Mouse (Mus musculus): ENCODE data around the gene Magi2. TPM values are rescaled to one million over a fixed set of nuclear protein-coding genes. Genes with fewer than 3 reads are reported as not detected.
"Not testable (repeated sequence)": the region's sequence is repeated elsewhere in the genome, so short reads cannot be mapped to it uniquely, and the experiment has no call there.

Gene Magi2
- total RNA-seq, 2 experiments from 2014 or later: 98.1 to 102 TPM

DNA sequence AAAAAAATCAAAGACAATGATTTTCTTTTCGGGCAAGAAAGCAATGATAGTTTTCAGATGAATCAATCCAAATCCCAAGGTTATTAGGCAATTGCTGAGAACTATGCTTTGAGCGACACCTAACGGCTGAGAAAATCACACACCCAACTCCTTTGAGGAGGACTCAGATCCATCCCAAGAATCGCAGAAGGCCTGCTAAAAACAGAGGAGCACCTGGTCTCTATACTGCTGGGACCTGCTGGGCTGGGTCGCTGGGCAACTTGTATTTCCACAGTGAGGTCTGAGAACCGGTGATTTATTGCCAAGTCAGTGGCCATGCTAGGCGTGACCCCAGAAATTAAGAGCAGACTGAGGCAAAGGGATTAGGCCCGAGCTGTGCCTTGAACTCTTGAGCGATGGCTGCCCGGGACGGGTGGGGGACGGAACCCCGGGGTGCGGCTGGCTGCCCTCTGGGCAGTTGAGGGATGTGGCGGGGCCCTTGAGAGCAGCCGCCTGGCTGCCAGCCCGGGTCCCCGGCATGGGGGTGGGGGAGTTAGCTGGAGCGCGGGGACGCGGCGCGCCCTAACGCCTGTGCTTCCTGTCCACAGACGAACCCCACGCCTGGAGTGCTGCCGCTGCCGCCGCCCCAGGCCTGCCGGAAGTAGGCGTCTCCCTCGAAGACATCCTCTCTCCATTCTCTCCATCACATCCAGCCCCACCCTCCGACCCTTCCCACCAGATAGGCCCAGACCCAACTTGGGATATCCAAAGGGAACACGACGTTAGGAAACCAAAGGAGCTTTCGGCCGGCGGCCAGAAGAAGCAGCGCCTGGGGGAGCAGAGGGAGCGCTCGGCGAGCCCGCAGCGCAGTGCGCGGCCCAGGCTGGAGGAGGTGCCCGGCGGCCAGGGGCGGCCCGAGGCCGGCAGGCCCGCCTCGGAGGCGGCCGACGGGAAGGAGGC, 1474.9 kb downstream of the Magi2 start:
- intact Hi-C loops (cut with DNase I): no loop called here

GRCm38 (mm10) chr5:20702480-20703303, 1475.9 kb downstream of the Magi2 start:
- intact Hi-C loops (cut with DNase I): no loop called here

More for the DNA sequence above, 1474.9 kb downstream of the Magi2 start:
- DNase-seq (ENCODE audit: low spot score in 2 of 2): peak; percentile 87 to 88

GRCm38 (mm10) chr5:20703304-20703700, 1476.5 kb downstream of the Magi2 start:
- no peak for DNase-seq (ENCODE audit: low spot score in 2 of 2)
- intact Hi-C loops (cut with DNase I): no loop called here

More at GRCm38 (mm10) chr5:20702480-20703303, 1475.9 kb downstream of the Magi2 start:
- DNase-seq (ENCODE audit: low spot score in 2 of 2): peak; percentile 50 to 66

GRCm38 (mm10) chr5:20703971-20704575, 1477.2 kb downstream of the Magi2 start:
- no peak for DNase-seq (ENCODE audit: low spot score in 2 of 2)
- intact Hi-C loops (cut with DNase I): no loop called here

DNA sequence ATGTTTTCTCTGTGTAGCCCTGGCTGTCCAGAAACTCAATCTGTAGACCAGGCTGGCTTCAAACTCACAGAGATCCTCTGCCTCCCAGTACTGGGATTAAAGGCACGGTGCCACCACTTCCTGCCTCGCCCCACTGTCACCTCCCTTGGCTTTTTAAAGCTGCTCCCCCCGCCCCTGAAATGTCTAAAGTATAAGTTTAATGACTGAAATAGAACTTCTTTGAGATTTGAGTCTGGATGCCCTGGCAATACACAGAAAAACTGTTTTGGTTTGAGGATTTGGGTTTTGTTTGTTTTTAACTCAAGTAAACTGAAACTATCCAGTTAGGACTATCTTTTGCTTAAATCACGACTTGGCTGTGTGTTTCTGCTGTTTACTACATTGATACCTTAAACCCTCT, 1478.0 kb downstream of the Magi2 start:
- intact Hi-C loops (cut with DNase I): no loop called here

GRCm38 (mm10) chr5:20706322-20707282, 1479.8 kb downstream of the Magi2 start:
- intact Hi-C loops (cut with DNase I); DNase-seq (ENCODE audit: low spot score in 2 of 2): not testable (repeated sequence)

More for the DNA sequence above, 1478.0 kb downstream of the Magi2 start:
- DNase-seq (ENCODE audit: low spot score in 2 of 2): no peak

DNA sequence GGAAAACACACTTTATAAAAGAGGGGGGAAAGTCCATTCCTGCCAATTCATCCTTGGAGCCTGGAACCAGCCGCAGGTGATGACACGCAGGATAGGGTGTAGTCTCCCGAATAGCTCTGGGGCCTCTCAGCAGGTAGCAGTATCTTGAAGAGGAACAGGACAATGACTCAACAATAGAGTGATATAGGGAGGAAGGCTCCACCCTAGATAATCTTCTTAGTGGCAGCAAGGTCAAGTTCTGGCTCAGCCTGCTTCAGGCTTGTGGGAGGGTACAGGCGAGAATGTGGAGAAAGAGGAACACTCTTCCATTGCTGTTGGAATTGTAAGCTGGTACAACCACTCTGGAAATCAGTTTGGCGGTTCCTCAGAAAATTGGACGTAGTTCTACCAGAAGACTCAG, 1484.0 kb downstream of the Magi2 start:
- intact Hi-C loops (cut with DNase I); DNase-seq (ENCODE audit: low spot score in 2 of 2): not testable (repeated sequence)

GRCm38 (mm10) chr5:20714619-20715018, 1487.8 kb downstream of the Magi2 start:
- DNase-seq (ENCODE audit: low spot score in 2 of 2); intact Hi-C loops (cut with DNase I): not testable (repeated sequence)

GRCm38 (mm10) chr5:20715980-20716379, 1489.1 kb downstream of the Magi2 start:
- intact Hi-C loops (cut with DNase I); DNase-seq (ENCODE audit: low spot score in 2 of 2): not testable (repeated sequence)

DNA sequence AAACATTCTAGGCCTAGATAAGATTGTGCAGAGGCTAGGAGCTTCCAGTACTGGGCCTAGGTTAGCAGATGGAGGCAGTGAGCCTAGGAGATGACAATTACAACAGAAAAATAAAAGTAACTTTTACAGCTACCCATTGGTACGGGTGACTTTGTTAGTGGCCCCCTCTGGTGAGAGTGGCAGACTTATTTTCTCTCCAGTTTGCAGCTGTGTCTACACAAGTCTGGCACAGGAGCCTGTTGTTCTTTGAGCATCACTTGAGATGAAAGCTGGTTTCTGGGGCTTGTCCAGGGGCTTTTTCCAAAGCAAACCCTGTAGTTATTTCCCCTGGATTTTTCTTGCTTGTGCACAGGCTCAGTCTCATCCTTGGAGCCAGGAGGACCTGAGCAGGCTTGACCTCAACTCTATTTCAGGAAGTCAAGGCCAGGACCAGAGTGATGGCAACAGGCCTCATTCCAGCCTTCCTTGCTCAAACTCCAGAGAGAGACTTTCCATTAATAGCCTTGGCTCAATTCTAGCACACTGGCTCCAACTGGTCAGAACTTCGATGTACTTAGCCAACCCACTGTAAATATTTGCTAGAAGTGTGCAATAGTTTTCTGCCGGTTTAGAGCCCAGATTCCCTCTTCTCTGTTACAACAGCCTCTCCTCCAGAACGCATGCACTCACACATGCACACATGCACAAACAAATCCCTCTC, 1493.5 kb downstream of the Magi2 start:
- intact Hi-C loops (cut with DNase I): no loop called here
- no peak for DNase-seq (ENCODE audit: low spot score in 2 of 2)

DNA sequence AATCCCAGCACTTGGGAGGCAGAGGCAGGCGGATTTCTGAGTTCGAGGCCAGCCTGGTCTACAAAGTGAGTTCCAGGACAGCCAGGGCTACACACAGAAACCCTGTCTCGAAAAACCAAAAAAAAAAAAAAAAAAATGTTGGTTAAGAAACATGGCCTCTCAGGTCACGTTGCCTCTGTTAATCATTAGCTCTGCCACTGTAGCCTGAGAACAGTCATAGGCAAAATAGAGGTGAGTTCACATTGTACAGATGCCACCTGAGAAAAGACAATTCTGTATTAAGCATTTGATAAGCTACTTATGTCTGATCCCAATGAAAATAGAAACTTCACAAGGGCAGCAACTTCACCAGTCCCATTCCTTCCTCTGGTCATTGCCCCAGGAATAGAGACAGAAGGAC, 1496.4 kb downstream of the Magi2 start:
- DNase-seq (ENCODE audit: low spot score in 2 of 2); intact Hi-C loops (cut with DNase I): not testable (repeated sequence)

DNA sequence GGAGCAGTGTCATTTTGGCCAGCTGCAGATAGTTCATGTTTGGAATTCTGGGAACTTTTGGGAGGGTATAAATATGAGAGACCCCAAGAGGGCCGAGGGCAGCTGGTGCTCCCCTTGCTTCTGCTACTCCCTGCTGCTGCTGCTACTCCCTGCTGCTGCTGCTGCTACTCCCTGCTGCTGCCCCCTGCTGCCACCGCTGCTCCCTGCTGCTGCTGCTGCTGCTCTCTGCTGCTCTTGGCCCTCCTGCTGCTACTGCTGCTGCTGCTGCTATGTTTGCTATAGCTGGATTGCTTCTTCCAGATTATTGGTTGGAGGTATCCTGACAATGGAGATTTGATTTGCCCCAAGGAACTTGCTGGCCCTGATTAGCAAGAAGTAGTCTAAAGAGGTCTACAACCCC, 1512.0 kb downstream of the Magi2 start:
- intact Hi-C loops (cut with DNase I): no loop called here
- no peak for DNase-seq (ENCODE audit: low spot score in 2 of 2)

DNA sequence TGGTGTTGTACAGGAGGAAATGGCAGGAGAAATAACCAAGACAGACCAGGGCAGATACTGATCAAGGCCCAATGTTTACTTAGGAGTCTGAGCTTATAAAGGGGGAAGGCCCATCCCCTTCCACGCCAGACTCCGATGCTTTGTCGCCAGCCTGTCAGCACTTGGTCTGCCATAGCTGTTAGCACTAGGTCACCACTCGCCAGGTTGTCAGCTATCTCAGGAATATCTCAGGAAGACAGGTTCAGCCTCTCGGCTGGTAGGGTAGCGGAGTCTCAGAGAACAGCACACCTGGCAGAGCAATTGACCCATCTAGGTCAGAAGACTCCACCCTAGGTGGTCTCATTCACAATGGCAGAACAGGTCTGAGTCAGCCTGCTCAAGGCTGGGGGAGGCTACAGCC, 1514.4 kb downstream of the Magi2 start:
- intact Hi-C loops (cut with DNase I): no loop called here
- DNase-seq (ENCODE audit: low spot score in 2 of 2): no peak

- intact Hi-C loops (cut with DNase I): no loop called here
- DNase-seq (ENCODE audit: low spot score in 2 of 2): no peak
Observed at GRCm38 (mm10) chr5:20741936-20742335, 1515.1 kb downstream of the Magi2 start.

- no peak for DNase-seq (ENCODE audit: low spot score in 2 of 2)
- intact Hi-C loops (cut with DNase I): no loop called here
Observed at GRCm38 (mm10) chr5:20748142-20748541, 1521.3 kb downstream of the Magi2 start.

GRCm38 (mm10) chr5:20748856-20749255, 1522.0 kb downstream of the Magi2 start:
- DNase-seq (ENCODE audit: low spot score in 2 of 2): no peak
- intact Hi-C loops (cut with DNase I): no loop called here

GRCm38 (mm10) chr5:20749535-20749934, 1522.7 kb downstream of the Magi2 start:
- no peak for DNase-seq (ENCODE audit: low spot score in 2 of 2)
- intact Hi-C loops (cut with DNase I): no loop called here

- intact Hi-C loops (cut with DNase I): no loop called here
- no peak for DNase-seq (ENCODE audit: low spot score in 2 of 2)
Observed at GRCm38 (mm10) chr5:20751000-20751399, 1524.2 kb downstream of the Magi2 start.
